8 mouse cellular contexts compared by ENCODE assay signal in the genomic region with DNA sequence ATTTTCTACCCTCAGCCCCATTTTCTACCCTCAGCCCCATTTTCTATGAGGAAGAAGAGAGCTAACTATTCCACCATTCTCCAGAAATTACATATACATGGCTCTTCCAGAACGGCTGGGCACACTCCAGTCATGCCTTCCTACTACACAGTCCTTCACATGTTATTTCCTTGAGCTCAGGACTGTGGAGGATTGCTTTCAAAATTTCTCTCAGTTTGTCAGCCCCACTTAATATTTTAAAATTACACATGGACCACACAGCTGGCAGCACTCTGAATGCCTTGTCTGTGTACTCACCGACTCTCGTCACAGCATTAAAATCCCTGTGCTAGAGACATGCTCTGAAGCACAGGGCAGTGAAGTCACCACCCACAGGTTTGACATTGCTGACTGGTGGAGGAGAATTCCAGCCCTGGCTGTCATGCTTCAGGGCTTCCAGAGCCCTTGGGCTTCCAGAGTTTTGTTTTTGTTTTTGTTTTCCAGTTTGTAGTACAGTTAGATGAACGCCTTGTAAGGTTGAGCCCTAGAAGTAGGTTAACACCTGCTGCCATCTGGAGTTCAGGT. TPM values are rescaled to one million over a fixed set of nuclear protein-coding genes. Genes with fewer than 3 reads are reported as not detected.
DNase-seq lines count a peak whose midpoint lies in the region; ATAC-seq lines count a peak whose summit lies in the region.

No protein-coding gene starts in this region.

- 40% methylated on average over 4 of the region's 4 CpGs for WGBS in heart, embryonic 14.5 days
- WGBS in embryonic facial prominence, embryonic 15.5 days: 48% methylated on average over 4 of the region's 4 CpGs
- 35% methylated on average over 4 of the region's 4 CpGs for WGBS in midbrain, embryonic 14.5 days

- no peaks in the 10 kb centered on the region for H3K9me3 ChIP-seq in heart, embryonic 14.5 days (ENCODE audit: control insufficient read depth, low read length)
- H3K9me3 ChIP-seq in embryonic facial prominence, embryonic 15.5 days (replicated peaks): no peaks in the 10 kb centered on the region
- no peaks in the 10 kb centered on the region for H3K9me3 ChIP-seq in midbrain, embryonic 14.5 days (ENCODE audit: control insufficient read depth, low read length)

- ATAC-seq in heart, embryonic 14.5 days (ENCODE audit: insufficient number of reproducible peaks, insufficient read depth, low FRiP score, low read depth): no peak
- ATAC-seq in embryonic facial prominence, embryonic 15.5 days (ENCODE audit: insufficient number of reproducible peaks, low FRiP score, low TSS enrichment, low read depth): no peak
- ATAC-seq in midbrain, embryonic 14.5 days (ENCODE audit: low FRiP score, low TSS enrichment): no peak
- no peak for ATAC-seq in activated CD4-positive, CD25-positive, alpha-beta regulatory T cell, adult 4 months

- peak overlapping the region; percentile 5 to 41; a peak in 2 of 4 replicates for H3K27ac ChIP-seq in heart, embryonic 14.5 days (replicated peaks in 1 of 2; ENCODE audit: control insufficient read depth in 1 of 2, insufficient read depth in 1 of 2, low read depth in 2 of 2, low read length in 2 of 2)
- no peak overlapping the region for H3K27ac ChIP-seq in embryonic facial prominence, embryonic 15.5 days (replicated peaks)
- peak overlapping the region; percentile 92; the same call in 1 of the 2 replicates for H3K27ac ChIP-seq in midbrain, embryonic 14.5 days (replicated peaks; ENCODE audit: low read depth, low read length)

- peak overlapping the region; percentile 84 for H3K9ac ChIP-seq in heart, embryonic 14.5 days (ENCODE audit: low read length)
- H3K9ac ChIP-seq in embryonic facial prominence, embryonic 15.5 days: no peak overlapping the region
- peak overlapping the region; percentile 88 for H3K9ac ChIP-seq in midbrain, embryonic 14.5 days (replicated peaks; ENCODE audit: low read length)

- H3K4me3 ChIP-seq in heart, embryonic 14.5 days (ENCODE audit: control insufficient read depth in 1 of 2, insufficient read depth in 1 of 2, low read depth in 1 of 2, low read length in 2 of 2): peak overlapping the region in 1 of 2 experiments; percentile 90; a peak in 2 of 4 replicates
- H3K4me3 ChIP-seq in embryonic facial prominence, embryonic 15.5 days (replicated peaks): peak overlapping the region; percentile 80
- H3K4me3 ChIP-seq in midbrain, embryonic 14.5 days (replicated peaks; ENCODE audit: low read depth, low read length): peak overlapping the region; percentile 84

- H3K36me3 ChIP-seq in heart, embryonic 14.5 days (ENCODE audit: control insufficient read depth, insufficient read depth, low read length): peaks cover 27% of the 10 kb centered on the region
- peaks cover 13% of the 10 kb centered on the region for H3K36me3 ChIP-seq in embryonic facial prominence, embryonic 15.5 days
- H3K36me3 ChIP-seq in midbrain, embryonic 14.5 days (ENCODE audit: control insufficient read depth, insufficient read depth, low read length): peaks cover 25% of the 10 kb centered on the region

- no peaks in the 10 kb centered on the region for H3K27me3 ChIP-seq in heart, embryonic 14.5 days (ENCODE audit: control insufficient read depth, insufficient read depth, low read length)
- H3K27me3 ChIP-seq in embryonic facial prominence, embryonic 15.5 days: no peaks in the 10 kb centered on the region
- H3K27me3 ChIP-seq in midbrain, embryonic 14.5 days (ENCODE audit: control insufficient read depth, insufficient read depth, low read length): no peaks in the 10 kb centered on the region

- peaks cover 8 to 16% of the 10 kb centered on the region in 2 experiments for H3K4me1 ChIP-seq in heart, embryonic 14.5 days (ENCODE audit: control insufficient read depth in 2 of 2, insufficient read depth in 2 of 2, low read length in 2 of 2)
- peaks cover 20% of the 10 kb centered on the region for H3K4me1 ChIP-seq in embryonic facial prominence, embryonic 15.5 days
- peaks cover 21% of the 10 kb centered on the region for H3K4me1 ChIP-seq in midbrain, embryonic 14.5 days (ENCODE audit: control insufficient read depth, insufficient read depth, low read length)

- DNase-seq in heart, adult 8-10 months (ENCODE audit: low spot score): no peak
- peak; percentile 80 for DNase-seq in kidney, adult 9 months
- no peak for DNase-seq in midbrain, embryonic 14.5 days
- no peak for DNase-seq in frontal cortex, postnatal 25 days (ENCODE audit: low spot score in 2 of 2)
- no peak for DNase-seq in adrenal gland, adult 8-10 months

- peak overlapping the region; percentile 88 for H3K4me2 ChIP-seq in heart, embryonic 14.5 days (ENCODE audit: low read length)
- H3K4me2 ChIP-seq in embryonic facial prominence, embryonic 15.5 days (replicated peaks): peak overlapping the region; percentile 70
- peak overlapping the region; percentile 80 for H3K4me2 ChIP-seq in midbrain, embryonic 14.5 days (ENCODE audit: low read length)

RNA-seq across cellular contexts. Expression of gene Gabarapl1, which starts 1.7 kb away (rescaled TPM):
- 12.1 and 16.3 TPM in 2 replicates for polyA plus RNA-seq in heart, embryonic 14.5 days (2014; fragmentation: Nextera tagmentation; extraction: Ambion mirVana)
- total RNA-seq in heart, adult 8-10 months (2022): 100 to 1,000 TPM; 118 to 204 (median 178) TPM
- polyA plus RNA-seq in embryonic facial prominence, embryonic 15.5 days (2015; fragmentation: Nextera tagmentation; extraction: Ambion mirVana): 53.2 and 54.4 TPM in 2 replicates
- polyA plus RNA-seq in midbrain, embryonic 14.5 days (2014; fragmentation: Nextera tagmentation; extraction: Ambion mirVana): 72.0 and 102 TPM in 2 replicates
- polyA plus RNA-seq in activated CD4-positive, CD25-positive, alpha-beta regulatory T cell, adult 4 months (2017; shearing (Covaris generic)): 1 to 10 TPM; 4.5 to 8.8 TPM
- 100 to 1,000 TPM; 264 to 374 (median 322) TPM for total RNA-seq in adrenal gland, adult 8-10 months (2022)

RNA-seq across cellular contexts. Expression of gene Tmem52b, which starts 22.4 kb away (rescaled TPM):
- not detected in 2 replicates for polyA plus RNA-seq in heart, embryonic 14.5 days (2014; fragmentation: Nextera tagmentation; extraction: Ambion mirVana)
- not detected for total RNA-seq in heart, adult 8-10 months (2022)
- polyA plus RNA-seq in embryonic facial prominence, embryonic 15.5 days (2015; fragmentation: Nextera tagmentation; extraction: Ambion mirVana): not detected in 2 replicates
- not detected in 2 replicates for polyA plus RNA-seq in midbrain, embryonic 14.5 days (2014; fragmentation: Nextera tagmentation; extraction: Ambion mirVana)
- not detected for polyA plus RNA-seq in activated CD4-positive, CD25-positive, alpha-beta regulatory T cell, adult 4 months (2017; shearing (Covaris generic))
- not detected for total RNA-seq in adrenal gland, adult 8-10 months (2022)

RNA-seq across cellular contexts. Expression of gene Olr1, which starts 27.7 kb away (rescaled TPM):
- 0.22 and 0.39 TPM in 2 replicates for polyA plus RNA-seq in heart, embryonic 14.5 days (2014; fragmentation: Nextera tagmentation; extraction: Ambion mirVana)
- total RNA-seq in heart, adult 8-10 months (2022): under 1 TPM in 2 of 4 experiments, not detected in 2; 0.20 to 0.31 TPM
- polyA plus RNA-seq in embryonic facial prominence, embryonic 15.5 days (2015; fragmentation: Nextera tagmentation; extraction: Ambion mirVana): not detected in 2 replicates
- polyA plus RNA-seq in midbrain, embryonic 14.5 days (2014; fragmentation: Nextera tagmentation; extraction: Ambion mirVana): not detected in 2 replicates
- under 1 TPM in 1 of 2 experiments, not detected in 1; 0.12 TPM for polyA plus RNA-seq in activated CD4-positive, CD25-positive, alpha-beta regulatory T cell, adult 4 months (2017; shearing (Covaris generic))
- under 1 TPM in 3 of 4 experiments, not detected in 1; 0.23 to 0.27 (median 0.24) TPM for total RNA-seq in adrenal gland, adult 8-10 months (2022)

RNA-seq across cellular contexts. Expression of gene Klre1, which starts 43.0 kb away (rescaled TPM):
- not detected in 2 replicates for polyA plus RNA-seq in heart, embryonic 14.5 days (2014; fragmentation: Nextera tagmentation; extraction: Ambion mirVana)
- total RNA-seq in heart, adult 8-10 months (2022): not detected
- 0.13 TPM in 1 of 2 replicates, not detected in the other for polyA plus RNA-seq in embryonic facial prominence, embryonic 15.5 days (2015; fragmentation: Nextera tagmentation; extraction: Ambion mirVana)
- 0.12 TPM in 1 of 2 replicates, not detected in the other for polyA plus RNA-seq in midbrain, embryonic 14.5 days (2014; fragmentation: Nextera tagmentation; extraction: Ambion mirVana)
- not detected for polyA plus RNA-seq in activated CD4-positive, CD25-positive, alpha-beta regulatory T cell, adult 4 months (2017; shearing (Covaris generic))
- total RNA-seq in adrenal gland, adult 8-10 months (2022): under 1 TPM in 2 of 4 experiments, not detected in 2; 0.22 to 0.44 TPM

RNA-seq across cellular contexts. Expression of gene Klrd1, which starts 56.9 kb away (rescaled TPM):
- not detected in 2 replicates for polyA plus RNA-seq in heart, embryonic 14.5 days (2014; fragmentation: Nextera tagmentation; extraction: Ambion mirVana)
- under 1 TPM in 1 of 4 experiments, not detected in 3; 0.35 TPM for total RNA-seq in heart, adult 8-10 months (2022)
- 0.37 TPM in 1 of 2 replicates, not detected in the other for polyA plus RNA-seq in embryonic facial prominence, embryonic 15.5 days (2015; fragmentation: Nextera tagmentation; extraction: Ambion mirVana)
- polyA plus RNA-seq in midbrain, embryonic 14.5 days (2014; fragmentation: Nextera tagmentation; extraction: Ambion mirVana): not detected in 2 replicates
- under 1 TPM in 1 of 2 experiments, not detected in 1; 0.70 TPM for polyA plus RNA-seq in activated CD4-positive, CD25-positive, alpha-beta regulatory T cell, adult 4 months (2017; shearing (Covaris generic))
- total RNA-seq in adrenal gland, adult 8-10 months (2022): under 1 TPM in 3 of 4 experiments, not detected in 1; 0.46 to 0.68 (median 0.67) TPM
